Mouse (Mus musculus) CD4-positive, CD25-positive, alpha-beta regulatory T cell (primary cell): ENCODE results near the gene 4930558K02Rik. TPM values are rescaled to one million over a fixed set of nuclear protein-coding genes. Genes with fewer than 3 reads are reported as not detected.

Experiments
- polyA plus RNA-seq: library from polyadenylated mRNA; unstranded; fragments of 100-300 nt; shearing (Covaris generic); gene quantifications from one replicate; pipeline ENCODE4 v1.2.1, GENCODE M21; 2017

4930558K02Rik gene
- not detected for polyA plus RNA-seq

DNA sequence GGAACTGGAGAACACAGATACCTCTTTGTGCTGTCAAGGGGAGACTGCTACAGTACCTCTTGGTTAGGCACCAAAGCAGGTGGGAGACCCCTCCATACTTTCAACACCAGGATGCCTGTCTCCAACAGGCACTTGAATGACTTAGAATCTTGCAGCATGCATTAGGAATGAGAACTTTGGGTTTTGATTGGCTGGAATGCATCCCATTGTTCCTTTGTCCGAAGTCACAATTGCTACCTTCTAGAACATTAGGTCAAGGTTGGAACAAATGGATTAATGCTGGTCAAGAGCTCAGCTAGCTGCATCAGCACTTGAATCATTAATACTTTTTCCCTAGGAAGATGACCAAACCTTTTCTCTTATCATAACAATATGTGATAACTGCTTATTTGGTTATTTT lies at the start of gene 4930558K02Rik:
Gene 4930558K02Rik, minus strand, starts transcription at position 101 of the 400 bp plus-strand sequence.

DNA sequence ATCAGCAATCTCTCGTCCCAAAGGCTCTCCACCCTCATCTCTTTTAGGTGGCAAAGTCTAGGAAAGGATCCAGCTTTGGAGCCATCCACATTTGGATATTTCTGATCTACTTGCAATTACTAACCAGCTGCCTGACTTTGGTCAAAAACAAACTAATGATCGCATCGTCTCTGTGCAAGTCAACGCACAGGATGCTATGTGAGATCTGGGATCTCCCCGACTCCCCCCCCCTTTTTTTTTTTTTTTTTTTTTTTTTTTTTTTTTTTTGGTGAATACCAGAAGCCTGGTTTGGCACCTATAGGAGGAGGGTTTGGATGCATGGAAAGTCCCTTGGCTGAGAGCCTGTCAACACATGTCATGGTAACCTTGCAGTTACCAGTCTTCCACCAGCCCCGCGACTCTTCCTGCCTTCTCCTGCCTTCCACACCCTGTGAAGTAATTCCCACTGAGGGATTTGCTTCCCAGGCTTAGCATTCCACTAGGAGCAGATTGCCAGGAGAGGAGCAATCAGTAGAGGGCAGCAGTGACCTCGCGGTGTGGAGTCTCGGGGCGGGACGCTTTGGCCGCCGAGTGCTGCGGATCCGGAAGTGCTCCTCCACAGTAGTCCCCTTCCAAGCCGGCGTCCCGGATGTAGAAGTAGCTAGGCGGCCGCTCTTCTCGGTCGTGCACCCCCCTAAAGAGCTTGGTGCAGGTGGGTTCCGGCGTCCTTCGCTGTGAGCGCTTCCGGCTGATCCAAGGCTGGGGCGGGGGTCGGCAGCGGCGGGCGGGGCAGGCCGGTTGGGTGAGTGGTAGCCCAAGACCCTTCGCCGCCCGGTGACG lies 10.6 kb downstream of the 4930558K02Rik start, which contains the start of gene Pigc:
Gene Pigc, plus strand, starts transcription at position 598 of the 819 bp plus-strand sequence.

Other genes starting within 250 kb of the 4930558K02Rik start
- gene Fasl, start 191.1 kb downstream of the 4930558K02Rik start, polyA plus RNA-seq = 8.3 TPM
- gene Suco, start 103.0 kb downstream of the 4930558K02Rik start, polyA plus RNA-seq = 48.2 TPM
- gene Pigc, start 10.4 kb downstream of the 4930558K02Rik start, polyA plus RNA-seq = 29.8 TPM